Mouse (Mus musculus): Measurements from ENCODE around the gene Rab19.
"Not testable (repeated sequence)": the region's sequence is repeated elsewhere in the genome, so short reads cannot be mapped to it uniquely, and the experiment has no call there.

Gene Rab19

DNA sequence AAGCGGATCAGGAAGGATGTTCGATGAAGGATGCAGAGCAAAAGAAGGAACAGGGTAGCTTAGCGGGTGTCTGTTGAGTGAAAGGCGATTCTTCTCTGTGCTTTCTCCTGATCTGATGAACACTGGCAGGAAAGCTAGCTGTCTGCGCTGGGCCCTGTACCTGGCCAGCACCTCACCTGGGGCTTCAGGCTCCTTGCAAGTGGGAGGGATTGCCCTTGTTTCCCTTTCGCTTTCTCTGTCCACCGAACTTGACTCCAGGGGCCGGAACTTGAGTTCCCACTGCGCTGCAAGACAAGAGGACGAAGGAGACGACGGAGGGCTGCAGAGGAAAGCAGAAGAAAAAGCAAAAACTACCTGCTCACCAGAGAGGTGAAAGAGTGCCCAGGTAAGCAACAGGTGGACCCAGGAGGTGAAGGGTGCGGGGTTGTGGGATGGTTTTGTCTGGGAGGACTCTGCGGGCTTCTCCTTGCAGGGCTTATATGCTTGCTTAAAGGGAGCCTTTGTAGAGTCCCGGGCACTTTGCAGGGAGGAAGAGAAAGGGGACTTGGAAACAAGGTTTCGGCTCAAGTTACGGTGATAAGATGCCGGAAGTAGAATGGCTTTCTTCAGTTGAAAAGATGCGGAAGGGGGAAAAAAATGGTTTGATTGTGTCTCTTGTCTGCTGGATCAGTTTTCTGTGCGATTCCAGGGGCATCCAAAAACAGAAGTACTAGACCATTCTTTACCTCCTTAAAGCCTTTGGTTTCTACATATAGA, at the start of gene Rab19:
Gene Rab19 (plus strand): TSS at position 51 of the 756 bp plus-strand sequence.
- DNase-seq (ENCODE audit: low spot score) = no peak

DNA sequence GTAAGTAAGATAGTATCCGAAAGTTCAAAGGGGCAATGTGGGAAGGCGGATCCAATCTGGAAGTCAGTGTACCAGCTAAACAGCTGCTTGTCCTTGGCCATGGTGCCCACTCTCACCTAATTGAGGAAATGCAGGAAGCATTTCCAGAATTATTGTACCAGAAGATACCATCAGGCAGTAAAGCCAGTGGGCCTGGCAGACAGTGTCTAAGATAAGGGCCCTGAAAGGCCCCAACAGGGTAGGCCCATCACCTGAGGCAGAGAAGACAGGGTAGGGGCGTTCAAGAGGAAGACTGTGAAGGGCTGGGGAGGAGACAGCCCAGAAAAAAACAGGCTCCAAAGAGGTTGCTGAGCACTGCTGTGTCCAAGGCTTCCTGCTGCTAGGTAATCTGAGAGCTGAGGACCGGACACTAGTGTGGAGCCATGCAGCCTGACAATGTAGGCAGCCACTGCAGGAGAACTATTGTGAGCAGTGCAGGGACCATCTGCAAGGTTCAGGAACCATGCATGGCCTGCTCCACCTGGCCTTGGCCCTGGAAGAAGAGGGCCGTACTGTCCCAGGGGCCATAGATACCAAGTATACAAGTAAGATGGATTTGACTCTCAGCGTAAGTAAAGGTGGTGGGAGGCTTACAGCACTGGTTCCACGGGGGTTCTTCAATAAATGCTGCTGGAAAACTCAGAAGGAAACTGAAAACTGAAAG, 48.8 kb upstream of the Rab19 start:
- no peak for DNase-seq (ENCODE audit: low spot score)

DNA sequence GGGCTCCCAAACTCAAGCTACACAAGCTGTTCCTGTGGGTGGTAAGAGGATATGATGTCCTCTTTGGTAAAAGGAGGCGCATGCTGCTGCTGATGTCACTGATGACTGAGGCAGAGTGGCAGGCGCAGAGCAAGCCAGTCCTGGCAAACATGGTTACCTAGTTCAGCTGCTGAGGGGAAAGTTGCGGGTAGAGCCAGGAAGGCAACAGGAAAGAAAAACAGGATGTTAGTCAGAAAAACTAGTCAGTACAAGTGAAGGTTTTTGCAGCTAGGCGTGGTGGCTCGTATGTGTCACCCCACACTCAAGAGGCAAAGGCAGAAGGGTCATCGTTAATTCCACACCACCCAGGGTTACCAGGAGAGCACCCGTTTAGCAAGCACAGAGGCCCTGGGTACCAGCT, 46.8 kb upstream of the Rab19 start:
- DNase-seq (ENCODE audit: low spot score) = no peak

DNA sequence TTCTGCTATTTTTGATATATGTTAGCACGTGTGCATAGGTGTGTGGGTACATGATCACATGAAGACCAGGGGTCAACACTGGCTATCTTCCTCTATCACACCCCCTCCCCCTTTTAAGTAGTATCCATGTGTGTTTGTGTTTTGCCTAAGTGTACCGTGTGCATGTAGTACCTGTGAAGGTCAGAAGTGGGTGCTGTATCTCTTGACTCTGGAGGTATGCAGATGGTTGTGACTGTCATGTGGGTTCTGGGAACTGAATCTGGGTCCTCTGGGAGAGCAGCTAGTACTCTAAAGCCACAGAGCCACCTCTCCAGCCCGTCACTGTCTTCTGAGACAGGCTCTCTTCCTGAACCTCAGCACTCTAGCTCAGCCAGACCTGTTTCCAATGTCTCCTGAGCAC, 46.1 kb upstream of the Rab19 start:
- no peak for DNase-seq (ENCODE audit: low spot score)

GRCm38 (mm10) chr6:39338359-39338758, 42.6 kb upstream of the Rab19 start:
- DNase-seq (ENCODE audit: low spot score) = no peak

DNA sequence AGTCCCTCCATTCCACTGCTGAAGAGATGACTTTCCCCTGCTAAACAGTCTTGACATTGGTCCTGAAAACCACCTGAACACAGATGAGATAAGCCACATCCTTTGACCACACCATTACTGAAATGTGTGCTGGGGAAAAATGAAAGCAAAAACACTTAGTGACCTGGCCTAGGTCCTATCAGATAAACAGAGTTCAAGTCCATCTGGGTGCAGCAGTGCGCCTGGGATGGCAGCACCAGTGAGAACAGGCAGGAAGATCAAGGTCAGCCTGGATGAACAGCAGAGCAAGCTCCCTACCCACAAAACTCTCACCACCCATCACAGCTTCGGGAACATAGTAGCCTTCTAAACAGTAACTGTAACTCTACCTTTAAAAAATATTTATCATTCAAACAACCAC, 39.2 kb upstream of the Rab19 start:
- DNase-seq (ENCODE audit: low spot score) = no peak

DNA sequence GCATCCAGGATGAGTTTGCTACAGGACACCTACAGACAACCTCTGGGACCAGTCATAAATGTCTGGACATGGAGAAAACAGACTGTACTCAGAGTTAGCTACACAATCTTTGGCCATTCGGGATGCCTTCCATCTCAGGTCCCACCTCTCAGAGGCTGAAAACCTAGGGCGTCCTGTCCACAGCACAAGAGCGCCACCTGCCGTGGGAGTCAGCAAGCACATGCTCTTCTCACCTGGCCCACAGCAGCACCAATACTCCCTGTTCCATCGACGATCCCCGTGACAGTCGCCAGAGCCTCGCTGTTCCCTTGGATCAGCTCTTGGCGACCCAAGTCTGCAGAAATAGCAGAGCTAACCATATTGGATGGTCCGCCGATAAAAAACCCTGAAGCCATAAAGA, 37.0 kb upstream of the Rab19 start:
- DNase-seq (ENCODE audit: low spot score) = peak; percentile 45

- no peak for DNase-seq (ENCODE audit: low spot score)
Observed at GRCm38 (mm10) chr6:39345430-39345829, 35.5 kb upstream of the Rab19 start.

DNA sequence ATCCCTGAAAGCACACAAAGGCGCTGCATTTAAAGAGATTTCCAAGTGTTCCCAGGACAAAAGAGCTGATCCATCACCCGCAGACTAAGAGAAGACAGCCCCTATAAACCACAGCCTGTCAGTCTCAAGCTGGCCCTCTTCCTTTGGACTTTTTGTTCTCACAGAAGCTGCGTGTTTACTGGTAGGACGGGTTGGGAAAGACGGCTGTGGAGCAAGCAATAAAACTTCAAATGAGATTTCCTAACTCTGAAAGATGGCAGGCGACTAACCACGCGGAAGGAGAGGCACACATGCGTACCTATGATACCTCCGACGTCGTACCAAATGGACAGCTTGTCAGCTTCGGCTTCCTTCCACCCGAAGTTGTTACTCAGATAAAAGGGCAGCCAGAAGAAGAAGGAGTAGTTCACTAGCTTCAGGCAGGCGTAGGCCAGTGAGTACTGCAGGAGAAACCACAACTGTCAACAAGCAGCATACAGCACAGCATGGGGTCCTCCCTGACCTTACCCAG, 33.9 kb upstream of the Rab19 start:
- no peak for DNase-seq (ENCODE audit: low spot score)

GRCm38 (mm10) chr6:39347880-39348814, 32.8 kb upstream of the Rab19 start:
- no peak for DNase-seq (ENCODE audit: low spot score)

DNA sequence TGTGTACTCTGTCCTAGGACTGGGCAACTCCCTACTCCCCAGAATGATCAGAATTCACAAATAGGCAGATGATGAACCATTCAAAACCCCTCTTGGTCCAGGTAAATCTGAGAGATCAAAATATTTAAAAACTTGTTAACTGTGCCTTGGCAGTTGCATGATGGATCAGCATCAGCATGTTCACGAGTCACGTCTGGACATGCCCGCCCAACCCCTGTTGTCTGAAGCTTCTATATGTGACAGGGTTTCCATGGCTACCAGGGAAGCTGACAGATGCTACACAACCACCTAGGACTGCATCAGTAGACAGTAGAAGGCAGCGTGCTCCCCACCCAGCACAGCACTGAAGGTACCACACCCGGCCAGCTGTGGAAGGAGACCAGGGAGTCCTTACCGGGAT, 32.0 kb upstream of the Rab19 start:
- DNase-seq (ENCODE audit: low spot score) = no peak

DNA sequence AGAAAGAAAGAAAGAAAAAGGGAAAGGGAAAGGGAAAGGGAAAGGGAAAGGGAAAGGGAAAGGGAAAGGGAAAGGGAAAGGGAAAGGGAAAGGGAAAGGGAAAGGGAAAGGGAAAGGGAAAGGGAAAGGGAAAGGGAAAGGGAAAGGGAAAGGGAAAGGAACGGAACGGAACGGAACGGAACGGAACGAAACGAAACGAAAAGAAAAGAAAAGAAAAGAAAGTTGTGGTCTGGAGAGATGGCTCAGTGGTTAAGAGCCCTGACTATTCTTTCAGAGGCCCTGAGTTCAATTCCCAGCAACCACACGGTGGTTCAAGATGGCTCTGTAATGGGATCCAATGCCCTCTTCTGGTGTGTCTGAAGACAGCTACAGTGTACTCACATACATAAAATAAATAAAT, 21.8 kb upstream of the Rab19 start:
- DNase-seq (ENCODE audit: low spot score) = not testable (repeated sequence)

- no peak for DNase-seq (ENCODE audit: low spot score)
Observed at GRCm38 (mm10) chr6:39362684-39363083, 18.3 kb upstream of the Rab19 start.

- no peak for DNase-seq (ENCODE audit: low spot score)
Observed at GRCm38 (mm10) chr6:39369631-39370030, 11.3 kb upstream of the Rab19 start.

DNA sequence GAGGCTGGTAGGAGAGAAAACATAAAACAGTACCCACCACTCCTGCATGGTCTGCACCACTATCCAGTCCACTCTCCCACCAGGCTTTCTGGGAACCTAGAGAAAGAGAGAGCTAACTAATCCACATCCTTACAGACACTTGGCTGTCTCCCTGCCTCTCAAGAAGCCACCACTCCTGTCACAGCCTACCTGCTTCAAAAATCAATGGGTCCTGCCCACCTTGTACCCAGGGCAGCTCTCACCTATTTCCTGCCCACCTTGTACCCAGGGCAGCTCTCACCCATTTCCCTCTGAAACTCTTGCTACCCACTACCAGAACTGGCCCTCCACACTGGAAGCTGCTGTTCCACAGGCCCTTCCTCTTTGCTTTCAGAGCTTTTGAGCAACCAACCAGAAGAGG, 8.9 kb upstream of the Rab19 start:
- DNase-seq (ENCODE audit: low spot score) = no peak

- DNase-seq (ENCODE audit: low spot score) = no peak
Observed at GRCm38 (mm10) chr6:39372727-39373126, 8.2 kb upstream of the Rab19 start.

DNA sequence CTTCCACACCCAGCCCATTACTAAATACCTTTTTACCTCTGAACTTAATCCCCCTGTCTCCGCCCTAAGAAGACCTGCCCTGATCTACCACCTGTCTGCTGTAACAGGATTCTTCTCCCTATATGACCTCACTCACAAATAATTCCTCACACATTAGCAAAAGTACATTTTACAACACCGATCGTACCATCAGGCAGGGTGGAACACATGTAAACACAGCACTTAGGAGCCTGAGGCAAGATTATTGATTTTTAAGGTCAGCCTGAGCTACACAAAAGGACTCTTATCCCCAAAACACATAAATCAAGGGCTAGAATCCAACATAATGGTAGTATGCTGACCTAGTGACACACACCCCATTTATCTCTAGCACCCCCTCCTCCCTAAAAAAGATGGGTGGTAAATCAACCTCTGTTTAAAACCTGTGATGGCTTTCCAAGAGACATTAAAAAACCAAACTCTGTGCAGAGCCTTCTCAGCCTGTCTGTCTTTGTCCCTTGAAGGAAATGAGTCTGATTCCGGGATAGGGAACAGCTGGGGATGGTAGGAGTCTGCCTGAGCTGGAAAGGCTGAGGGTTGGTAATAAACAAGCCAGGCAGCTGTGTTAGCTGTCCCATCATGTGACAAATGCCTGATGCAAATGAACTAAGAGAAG, 7.5 kb upstream of the Rab19 start:
- DNase-seq (ENCODE audit: low spot score) = no peak

- no peak for DNase-seq (ENCODE audit: low spot score)
Observed at GRCm38 (mm10) chr6:39376775-39377174, 4.2 kb upstream of the Rab19 start.

DNA sequence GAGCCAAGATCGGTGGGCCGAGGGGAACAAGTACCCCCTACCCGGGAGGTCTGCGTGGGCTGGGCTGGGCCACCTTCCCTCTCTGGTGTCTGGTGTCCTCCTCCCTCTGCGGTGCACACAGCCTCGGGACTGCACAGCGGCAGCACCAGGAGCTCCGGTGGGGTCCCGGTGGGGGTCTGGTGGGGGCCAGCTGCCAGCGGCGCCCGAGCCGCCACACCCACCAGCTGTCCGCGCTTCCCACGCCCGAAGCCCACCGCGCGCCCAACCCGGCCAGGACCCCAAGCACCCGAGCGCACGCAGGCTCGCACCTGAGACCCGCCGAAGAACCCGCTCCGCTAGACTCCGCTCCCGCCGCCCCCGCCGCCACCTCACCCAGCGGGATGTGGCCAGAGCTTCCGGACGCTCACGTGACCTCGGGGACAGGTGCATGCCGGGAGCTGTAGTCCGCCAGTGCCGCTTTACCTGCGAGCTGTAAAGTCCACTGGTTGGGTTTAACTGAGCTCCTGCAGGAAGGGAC, 3.6 kb upstream of the Rab19 start, which contains the start of gene Slc37a3:
Gene Slc37a3 (minus strand): TSS at position 365 of the 517 bp plus-strand sequence.
- DNase-seq (ENCODE audit: low spot score) = peak; percentile 65

DNA sequence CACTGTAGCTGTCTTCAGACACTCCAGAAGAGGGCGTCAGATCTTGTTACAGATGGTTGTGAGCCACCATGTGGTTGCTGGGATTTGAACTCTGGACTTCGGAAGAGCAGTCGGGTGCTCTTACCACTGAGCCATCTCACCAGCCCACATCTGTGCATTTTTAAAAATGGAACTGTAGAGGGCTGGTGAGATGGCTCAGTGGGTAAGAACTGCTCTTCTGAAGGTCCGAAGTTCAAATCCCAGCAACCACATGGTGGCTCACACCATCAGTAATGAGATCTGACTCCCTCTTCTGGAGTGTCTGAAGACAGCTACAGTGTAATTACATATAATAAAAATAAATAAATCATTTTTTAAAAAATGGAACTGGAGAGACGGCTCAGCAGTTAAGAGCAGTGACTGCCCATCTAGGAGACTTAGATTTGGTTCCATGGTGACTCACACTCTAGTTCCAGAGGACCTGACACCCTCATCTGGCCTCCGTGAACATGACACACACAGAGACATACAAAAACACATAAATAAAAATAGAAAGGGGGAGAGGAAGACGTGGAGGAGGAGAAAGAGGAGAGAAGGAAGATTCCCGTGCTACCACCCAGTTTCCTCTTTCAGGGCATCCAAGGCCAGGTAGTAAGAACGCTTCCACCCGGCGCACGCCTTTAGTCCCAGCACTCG, 2.7 kb upstream of the Rab19 start:
- not testable (repeated sequence) for DNase-seq (ENCODE audit: low spot score)

GRCm38 (mm10) chr6:39379224-39379623, 1.8 kb upstream of the Rab19 start:
- no peak for DNase-seq (ENCODE audit: low spot score)

All from urinary bladder, postnatal 10 days (tissue).